Mouse (Mus musculus) mouse trophoblast stem cell (cell line): ENCODE measurements around the gene Tyro3.

Source experiments
- in situ Hi-C, 2 experiments: fragments of 300-500 bp; cut with MseI, MboI; formaldehyde crosslinking; loops; 2 replicates in 1 of 2; 3 replicates in 1 of 2; pipeline ENCODE4 v1.15.1; 2025

Tyro3 gene

GRCm38 (mm10) chr2:119804275-119804628 is 6.7 kb downstream of the Tyro3 start:
- in situ Hi-C loops: no loop called here

DNA sequence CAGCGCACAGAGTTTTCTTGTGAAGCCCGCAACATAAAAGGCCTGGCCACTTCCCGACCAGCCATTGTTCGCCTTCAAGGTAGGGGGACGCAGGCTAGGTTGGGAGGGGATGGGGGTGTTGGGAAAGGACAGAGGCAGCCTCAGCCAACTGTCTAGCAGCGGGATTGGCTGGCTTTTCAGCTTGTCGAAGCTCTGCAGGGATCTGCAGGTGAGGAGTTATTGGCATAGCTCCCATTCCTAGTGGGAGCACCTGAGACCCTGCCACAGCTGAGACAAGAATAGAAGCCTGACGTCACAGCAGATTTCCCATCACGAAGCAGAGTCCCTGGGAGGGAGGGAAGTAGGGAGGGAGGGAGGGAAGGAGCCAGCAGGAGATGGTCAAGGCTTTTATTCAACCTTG is 7.2 kb downstream of the Tyro3 start:
- in situ Hi-C loops: no loop called here

- in situ Hi-C loops: no loop called here
Measured at GRCm38 (mm10) chr2:119805536-119805935, 8.0 kb downstream of the Tyro3 start.

DNA sequence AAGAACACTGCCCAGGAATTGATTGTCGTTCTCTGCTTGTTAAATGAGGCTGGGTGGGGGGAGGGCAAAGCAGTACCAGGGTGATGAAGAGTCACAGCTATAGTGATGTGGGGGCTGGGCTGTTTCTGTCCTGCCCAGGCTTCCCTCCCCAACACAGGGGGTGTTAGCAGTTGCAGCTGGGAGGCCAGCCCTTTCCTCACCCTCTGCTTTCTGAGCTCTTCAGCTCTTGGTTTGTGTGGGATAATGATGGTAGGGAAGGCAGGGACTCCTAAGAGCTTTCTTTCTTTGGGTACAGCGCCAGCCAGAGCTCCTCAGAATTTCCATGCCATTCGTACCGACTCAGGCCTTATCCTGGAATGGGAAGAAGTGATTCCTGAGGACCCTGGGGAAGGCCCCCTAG is 10.9 kb downstream of the Tyro3 start:
- in situ Hi-C loops: no loop called here

DNA sequence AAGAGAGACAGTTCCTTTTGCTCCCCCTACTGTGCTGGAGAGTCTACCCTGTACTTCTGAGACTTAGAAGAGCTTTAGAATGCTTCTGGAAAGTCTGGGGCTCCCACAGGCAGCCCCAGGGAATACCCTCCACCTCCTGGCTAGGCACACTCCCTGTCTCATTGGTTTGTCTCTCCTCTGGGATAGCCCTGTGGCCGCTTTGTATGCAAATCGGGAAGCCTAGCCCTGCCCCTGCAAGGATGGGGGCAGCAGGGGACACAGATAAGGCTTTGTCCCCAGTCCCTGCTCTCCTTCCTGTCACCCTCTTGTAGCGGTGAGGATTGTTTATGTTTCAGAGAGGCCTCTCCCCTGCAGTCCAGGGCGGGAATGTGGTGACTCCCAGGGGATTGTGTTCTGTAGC is 11.3 kb downstream of the Tyro3 start:
- in situ Hi-C loops: no loop called here

GRCm38 (mm10) chr2:119810890-119811289 is 13.4 kb downstream of the Tyro3 start:
- in situ Hi-C loops: no loop called here

DNA sequence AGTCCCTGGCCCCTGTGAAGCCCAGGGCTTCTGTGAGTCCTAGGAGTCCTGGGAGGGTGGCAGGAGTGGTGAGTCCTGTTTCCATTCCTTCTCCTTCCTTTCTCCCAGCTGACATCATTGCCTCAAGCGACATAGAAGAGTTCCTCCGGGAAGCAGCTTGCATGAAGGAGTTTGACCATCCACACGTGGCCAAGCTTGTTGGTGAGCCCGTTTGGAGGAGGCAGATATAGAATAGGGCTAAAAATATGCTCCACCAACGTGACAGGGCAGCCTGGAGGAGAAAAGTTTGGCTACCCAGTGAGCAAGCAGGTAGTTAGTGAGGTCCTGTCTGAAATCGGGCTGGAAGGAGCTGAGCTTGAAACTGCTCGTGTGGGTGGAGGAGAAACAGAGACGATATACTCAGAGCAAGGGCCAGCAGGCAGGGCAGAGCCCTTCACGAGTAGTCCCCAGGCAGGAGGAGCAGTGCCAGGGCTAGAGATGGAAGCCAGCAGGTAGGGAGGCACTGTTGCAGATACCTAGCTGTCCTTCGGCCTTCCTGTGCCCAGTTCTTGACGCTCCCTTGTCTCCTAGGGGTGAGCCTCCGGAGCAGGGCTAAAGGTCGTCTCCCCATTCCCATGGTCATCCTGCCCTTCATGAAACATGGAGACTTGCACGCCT is 14.1 kb downstream of the Tyro3 start:
- in situ Hi-C loops: no loop called here

DNA sequence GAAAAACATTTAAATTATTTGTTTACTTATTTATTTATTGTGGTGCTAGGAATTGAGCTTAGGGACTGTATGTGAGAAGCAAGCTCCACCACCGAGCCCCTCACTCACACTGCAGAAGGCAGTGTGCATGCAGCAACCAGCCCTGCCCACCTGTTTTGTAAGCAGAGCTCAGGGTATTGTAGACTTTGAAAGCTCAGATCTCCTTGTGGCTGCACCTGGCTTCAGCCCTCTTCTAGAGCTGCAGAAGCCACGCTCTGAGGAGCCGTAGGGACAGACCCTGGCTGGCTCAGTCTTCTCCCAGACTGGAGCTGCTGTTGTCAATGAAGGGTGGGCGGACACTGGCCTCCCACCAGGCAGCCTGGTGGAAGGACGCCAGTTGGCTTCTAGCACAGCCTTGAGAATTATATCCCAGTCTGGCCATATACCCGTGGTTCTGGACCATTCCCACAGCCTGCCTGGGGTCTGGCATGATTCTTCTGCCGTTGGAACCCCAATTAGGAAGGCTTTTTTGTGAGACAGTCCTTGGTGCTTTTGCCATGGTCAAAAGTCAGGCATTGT is 16.9 kb downstream of the Tyro3 start:
- in situ Hi-C loops: no loop called here

DNA sequence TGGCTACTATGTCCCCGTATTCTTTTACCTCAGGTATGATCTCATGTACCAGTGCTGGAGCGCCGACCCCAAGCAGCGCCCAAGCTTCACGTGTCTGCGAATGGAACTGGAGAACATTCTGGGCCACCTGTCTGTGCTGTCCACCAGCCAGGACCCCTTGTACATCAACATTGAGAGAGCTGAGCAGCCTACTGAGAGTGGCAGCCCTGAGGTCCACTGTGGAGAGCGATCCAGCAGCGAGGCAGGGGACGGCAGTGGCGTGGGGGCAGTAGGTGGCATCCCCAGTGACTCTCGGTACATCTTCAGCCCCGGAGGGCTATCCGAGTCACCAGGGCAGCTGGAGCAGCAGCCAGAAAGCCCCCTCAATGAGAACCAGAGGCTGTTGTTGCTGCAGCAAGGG is 19.1 kb downstream of the Tyro3 start:
- in situ Hi-C loops: no loop called here

DNA sequence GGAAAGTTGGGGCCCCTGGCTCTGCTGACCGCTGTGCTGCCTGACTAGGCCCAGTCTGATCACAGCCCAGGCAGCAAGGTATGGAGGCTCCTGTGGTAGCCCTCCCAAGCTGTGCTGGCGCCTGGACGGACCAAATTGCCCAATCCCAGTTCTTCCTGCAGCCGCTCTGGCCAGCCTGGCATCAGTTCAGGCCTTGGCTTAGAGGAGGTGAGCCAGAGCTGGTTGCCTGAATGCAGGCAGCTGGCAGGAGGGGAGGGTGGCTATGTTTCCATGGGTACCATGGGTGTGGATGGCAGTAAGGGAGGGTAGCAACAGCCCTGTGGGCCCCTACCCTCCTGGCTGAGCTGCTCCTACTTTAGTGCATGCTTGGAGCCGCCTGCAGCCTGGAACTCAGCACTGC is 19.5 kb downstream of the Tyro3 start:
- in situ Hi-C loops: no loop called here

- in situ Hi-C loops: no loop called here
Measured at GRCm38 (mm10) chr2:119818668-119819272, 21.2 kb downstream of the Tyro3 start.

- in situ Hi-C loops: no loop called here
Measured at GRCm38 (mm10) chr2:119821136-119821535, 23.6 kb downstream of the Tyro3 start.

DNA sequence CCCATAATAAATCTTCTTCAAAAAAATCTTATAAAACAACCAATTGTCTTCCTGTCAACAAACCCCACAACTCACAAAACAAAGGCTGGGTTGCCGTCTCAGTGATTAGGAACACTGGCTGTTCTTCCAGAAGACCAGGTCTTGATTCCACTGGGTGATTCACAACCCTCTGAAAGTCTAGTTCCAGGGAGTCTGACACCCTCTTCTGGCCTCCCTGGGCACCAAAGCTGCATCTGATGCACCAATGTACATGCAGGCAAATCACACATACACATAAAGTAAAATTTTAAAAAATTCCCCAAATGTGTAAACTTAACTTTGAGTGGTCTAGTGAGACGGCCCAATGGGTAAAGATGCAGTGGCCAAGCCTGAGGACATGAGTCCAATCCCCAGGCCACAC is 33.0 kb downstream of the Tyro3 start:
- in situ Hi-C loops: no loop called here

GRCm38 (mm10) chr2:119834231-119834630 is 36.7 kb downstream of the Tyro3 start:
- in situ Hi-C loops: no loop called here

GRCm38 (mm10) chr2:119837616-119838015 is 40.1 kb downstream of the Tyro3 start:
- in situ Hi-C loops: no loop called here

- in situ Hi-C loops: no loop called here
Measured at GRCm38 (mm10) chr2:119838363-119839156, 41.0 kb downstream of the Tyro3 start.

DNA sequence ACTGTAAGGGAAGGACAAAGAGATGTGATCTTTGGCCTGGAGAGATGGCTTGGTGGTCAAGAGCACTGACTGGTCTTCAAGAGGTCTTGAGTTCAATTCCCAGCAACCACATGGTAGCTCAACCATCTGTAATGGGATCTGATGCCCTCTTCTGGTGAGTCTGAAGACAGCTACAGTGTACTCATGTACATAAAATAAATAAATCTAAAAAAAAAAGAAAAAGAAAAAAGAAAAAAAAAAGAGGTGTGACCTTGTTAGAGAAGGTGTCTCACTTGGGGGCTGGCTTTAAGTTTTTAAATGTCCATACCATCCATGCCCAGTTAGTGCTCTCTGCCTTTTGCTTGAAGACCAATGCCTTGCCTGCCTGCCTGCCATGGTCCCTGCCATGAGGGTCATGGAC is 42.5 kb downstream of the Tyro3 start:
- in situ Hi-C loops: no loop called here

- in situ Hi-C loops: no loop called here
Measured at GRCm38 (mm10) chr2:119842000-119842399, 44.5 kb downstream of the Tyro3 start.

DNA sequence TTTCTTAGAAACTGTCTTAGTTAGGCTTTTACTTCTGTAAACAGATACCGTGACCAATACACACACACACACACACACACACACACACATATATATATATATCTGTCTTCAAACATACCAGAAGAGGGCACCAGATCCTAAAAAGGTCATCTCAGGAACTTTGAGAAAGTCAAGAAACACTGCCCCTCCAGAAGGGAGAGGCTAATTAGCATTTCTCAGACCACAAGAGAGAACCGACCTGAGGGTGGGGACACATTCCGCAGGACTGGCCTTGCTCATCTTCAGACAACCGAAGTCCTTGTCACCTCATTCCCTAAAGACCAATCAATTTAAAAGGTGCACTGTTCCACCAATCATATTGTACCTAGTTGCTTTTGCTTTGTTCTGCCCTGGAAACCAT is 46.0 kb downstream of the Tyro3 start:
- in situ Hi-C loops: no loop called here

DNA sequence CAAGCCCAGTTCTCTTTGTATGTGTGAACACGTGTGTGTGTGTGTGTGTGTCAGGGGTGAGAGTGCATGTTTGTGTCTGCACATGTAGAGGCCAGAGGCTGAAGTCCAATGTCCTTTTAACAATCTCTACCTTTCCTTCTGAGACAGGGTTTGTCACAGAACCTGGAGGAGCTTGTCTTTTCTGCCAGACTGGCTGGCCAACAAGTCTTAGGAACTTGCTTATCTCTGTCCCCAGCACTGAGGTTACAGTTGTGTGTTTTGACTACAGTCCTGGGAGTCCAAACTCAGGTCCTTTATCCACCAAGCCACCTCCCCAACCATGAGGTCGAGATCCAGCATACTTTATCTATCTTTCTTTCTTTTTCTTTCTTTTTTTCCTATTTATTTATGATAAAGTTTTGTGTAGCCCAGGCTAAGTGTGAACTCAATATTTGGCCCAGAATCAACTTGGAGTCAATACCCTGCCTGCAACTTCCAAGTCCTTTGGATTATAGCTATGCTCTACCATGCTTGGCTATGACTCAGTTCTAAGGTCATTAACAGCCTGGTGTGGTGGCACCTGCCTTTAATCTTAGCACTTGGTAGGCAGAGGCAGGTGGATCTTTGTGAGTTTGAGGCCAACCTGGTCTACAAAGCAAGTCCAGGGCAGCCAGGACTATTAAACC is 48.5 kb downstream of the Tyro3 start:
- in situ Hi-C loops: no loop called here

DNA sequence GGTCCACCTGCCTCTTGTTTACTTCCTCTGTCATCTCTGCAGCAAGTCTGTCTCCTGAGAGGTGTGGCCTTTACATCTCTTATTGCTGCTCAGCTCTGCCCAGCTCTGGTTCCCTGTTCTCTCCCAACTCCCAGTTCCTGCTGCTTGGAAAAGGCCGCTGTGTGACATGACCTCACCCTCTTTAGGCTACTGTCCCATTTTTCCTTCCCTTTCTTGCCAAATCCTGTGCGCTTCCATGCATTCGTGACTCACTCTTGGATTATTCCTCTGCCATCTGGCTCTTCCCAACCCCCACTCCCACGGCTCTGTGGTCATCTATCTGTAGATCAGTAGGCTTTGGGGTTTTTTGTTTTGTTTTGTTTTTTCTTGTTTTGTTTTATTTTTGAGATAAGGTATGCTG is 49.4 kb downstream of the Tyro3 start:
- in situ Hi-C loops: no loop called here

GRCm38 (mm10) chr2:119853811-119854210 is 56.3 kb downstream of the Tyro3 start:
- in situ Hi-C loops: no loop called here
